Mouse (Mus musculus) kidney, embryonic 14.5 days (tissue): Measurements from ENCODE around the gene Gm20837. TPM values are rescaled to one million over a fixed set of nuclear protein-coding genes. Genes with fewer than 3 reads are reported as not detected.
"Not testable (repeated sequence)": the region's sequence is repeated elsewhere in the genome, so short reads cannot be mapped to it uniquely, and the experiment has no call there.

Experiments used
- ATAC-seq: fragments of 200-750 bp; cut with Nextera tagmentation; 2 replicates; pipeline ENCODE4 v1.8.0; 2017; ENCODE audit warnings: moderate number of reproducible peaks, mild to moderate bottlenecking, moderate TSS enrichment, moderate library complexity; ENCODE audit not compliant: low FRiP score, low TSS enrichment
- H3K27ac ChIP-seq: fragments of 300-500 bp; sonication (generic); 2 replicates; pipeline ENCODE4 v1.5.1; 2014; ENCODE audit warnings: low read depth, mild to moderate bottlenecking, low read length, moderate library complexity, mixed read lengths
- H3K27me3 ChIP-seq: fragments of 300-500 bp; sonication (generic); 2 replicates; pipeline ENCODE4 v1.6.1; 2014; ENCODE audit warnings: mild to moderate bottlenecking, low read length; ENCODE audit not compliant: control insufficient read depth, insufficient read depth
- H3K36me3 ChIP-seq: fragments of 300-500 bp; sonication (generic); 2 replicates; pipeline ENCODE4 v1.6.1; 2014; ENCODE audit warnings: low read length, mixed read lengths; ENCODE audit not compliant: control insufficient read depth, insufficient read depth
- H3K4me1 ChIP-seq: fragments of 300-500 bp; sonication (generic); 2 replicates; pipeline ENCODE4 v1.6.1; 2014; ENCODE audit warnings: low read length, mixed read lengths; ENCODE audit not compliant: control insufficient read depth, insufficient read depth
- H3K4me2 ChIP-seq: fragments of 300-500 bp; sonication (generic); replicated peaks from 2 replicates; pipeline ENCODE4 v1.6.1; 2014; ENCODE audit warnings: low read depth, mild to moderate bottlenecking, low read length
- H3K4me3 ChIP-seq: fragments of 300-500 bp; sonication (generic); 2 replicates; pipeline ENCODE4 v1.5.1; 2014; ENCODE audit warnings: mild to moderate bottlenecking, low read length
- H3K9ac ChIP-seq: fragments of 300-500 bp; sonication (generic); 2 replicates; pipeline ENCODE4 v1.6.1; 2014; ENCODE audit warnings: low read depth, mild to moderate bottlenecking, low read length, moderate library complexity
- H3K9me3 ChIP-seq: fragments of 300-500 bp; sonication (generic); 2 replicates; pipeline ENCODE4 v1.6.1; 2016; ENCODE audit warnings: low read length; ENCODE audit not compliant: control insufficient read depth
- WGBS: fragments of 180-500 bp; shearing (Covaris S2); extraction: QIAGEN DNeasy Blood & Tissue Kit; methylation state at CpG from one replicate; pipeline ENCODE4 v1.1.7; 2014; 5-methylcytosine and 5-hydroxymethylcytosine counted together
- polyA plus RNA-seq: library from polyadenylated mRNA; unstranded; fragments of >200 nt; fragmentation: Nextera tagmentation; extraction: Ambion mirVana; gene quantifications from 2 replicates; pipeline ENCODE4 v1.2.1, GENCODE M21; 2014

Gene Gm20837
- polyA plus RNA-seq = not detected in 2 replicates

GRCm38 (mm10) chrY:90400948-90401347 lies at the start of gene Gm20837:
Gm20837 (plus strand) TSS chrY:90401248.
- WGBS = no CpG with 5 or more reads among the region's 7 CpGs
- not testable (repeated sequence) for H3K36me3 ChIP-seq, H3K4me3 ChIP-seq, ATAC-seq, H3K9me3 ChIP-seq, H3K27ac ChIP-seq, H3K4me2 ChIP-seq, H3K27me3 ChIP-seq, H3K4me1 ChIP-seq, H3K9ac ChIP-seq
